9 mouse cellular contexts compared by ENCODE assay signal in the genomic region with DNA sequence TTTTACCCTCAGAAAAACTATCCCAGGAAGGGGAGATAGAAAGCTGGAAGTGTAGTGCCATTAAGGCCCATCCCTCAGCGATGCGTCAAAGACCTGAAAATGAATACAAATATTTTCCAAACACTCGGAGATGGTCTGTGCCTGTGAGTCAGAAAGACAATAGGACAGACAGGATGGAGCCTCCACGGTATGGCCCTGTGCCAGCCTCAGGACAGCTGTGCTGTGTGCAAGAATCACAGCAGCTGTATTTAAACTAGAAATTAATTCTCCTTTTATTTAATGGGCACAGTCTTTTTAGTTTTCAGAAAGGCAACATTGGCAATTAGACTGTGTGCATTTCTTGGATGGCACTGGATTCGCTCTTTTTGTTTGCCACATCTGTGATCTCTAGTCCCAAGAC.
DNase-seq lines count a peak whose midpoint lies in the region; ATAC-seq and TF ChIP-seq lines count a peak whose summit lies in the region.
"Had no signal": no experiment of that assay in that cellular context is flagged by ENCODE, and none has a peak within 500 bp of the region (broad histone marks: within the 10 kb centered on the region; RNA-seq: fewer than 3 reads in every experiment).

No protein-coding gene starts in this region.

- no peak for TF ChIP-seq CTCF in kidney, postnatal 0 days (IDR thresholded peaks at IDR 0.05; ENCODE audit: low read depth)
- no peak for TF ChIP-seq CTCF in midbrain, postnatal 0 days (IDR thresholded peaks at IDR 0.05)

- H3K9me3 ChIP-seq in kidney, postnatal 0 days (replicated peaks; ENCODE audit: low read length) = no peaks in the 10 kb centered on the region
- no peaks in the 10 kb centered on the region for H3K9me3 ChIP-seq in midbrain, embryonic 15.5 days
- H3K9me3 ChIP-seq in midbrain, postnatal 0 days (ENCODE audit: low read length) = no peaks in the 10 kb centered on the region
- H3K9me3 ChIP-seq: liver, embryonic 12.5 days had no signal

- no peak for ATAC-seq in kidney, postnatal 0 days (replicated peaks; ENCODE audit: low FRiP score, low read depth)
- no peak for ATAC-seq in midbrain, embryonic 15.5 days (replicated peaks)
- no peak for ATAC-seq in midbrain, postnatal 0 days (ENCODE audit: low FRiP score)
- no peak for ATAC-seq in inflammation-experienced regulatory T-cells, adult 6 months
- ATAC-seq: liver, embryonic 12.5 days had no signal

- no peaks in the 10 kb centered on the region for H3K36me3 ChIP-seq in kidney, postnatal 0 days (ENCODE audit: insufficient read depth, low read length)
- no peaks in the 10 kb centered on the region for H3K36me3 ChIP-seq in midbrain, embryonic 15.5 days (replicated peaks)
- no peaks in the 10 kb centered on the region for H3K36me3 ChIP-seq in midbrain, postnatal 0 days (ENCODE audit: insufficient read depth, low read length)
- H3K36me3 ChIP-seq: liver, embryonic 12.5 days had no signal

- H3K9ac ChIP-seq in kidney, postnatal 0 days (ENCODE audit: low read depth, low read length) = no peak overlapping the region
- H3K9ac ChIP-seq in midbrain, embryonic 15.5 days = no peak overlapping the region
- H3K9ac ChIP-seq in midbrain, postnatal 0 days (replicated peaks; ENCODE audit: low read length, poor library complexity, severe bottlenecking) = no peak overlapping the region
- H3K9ac ChIP-seq: liver, embryonic 12.5 days had no signal

- no peak overlapping the region for H3K27ac ChIP-seq in kidney, postnatal 0 days
- H3K27ac ChIP-seq in midbrain, embryonic 15.5 days = 0 out of 2 replicates have a peak overlapping the region, but pooled peaks have one; percentile 12
- H3K27ac ChIP-seq in midbrain, postnatal 0 days (ENCODE audit: low read depth, low read length) = no peak overlapping the region
- H3K27ac ChIP-seq: liver, embryonic 12.5 days had no signal

- DNase-seq in kidney, postnatal 0 days (ENCODE audit: low spot score) = peak; percentile 1
- DNase-seq in kidney, adult 11 months = no peak
- no peak for DNase-seq in midbrain, postnatal 0 days (ENCODE audit: low spot score)
- peak; percentile 76 for DNase-seq in adrenal gland, postnatal 14 days
- peak; percentile 46 for DNase-seq in lung, postnatal 10 days
- DNase-seq: cerebellum, adult 8-10 months had no signal

- no peaks in the 10 kb centered on the region for H3K4me1 ChIP-seq in kidney, postnatal 0 days (replicated peaks; ENCODE audit: insufficient read depth, low read length)
- H3K4me1 ChIP-seq in midbrain, embryonic 15.5 days = no peaks in the 10 kb centered on the region
- no peaks in the 10 kb centered on the region for H3K4me1 ChIP-seq in midbrain, postnatal 0 days (ENCODE audit: insufficient read depth, low read length)
- H3K4me1 ChIP-seq: liver, embryonic 12.5 days had no signal

- 70% methylated on average over 5 of the region's 5 CpGs for WGBS in kidney, postnatal 0 days
- 57% methylated on average over 5 of the region's 5 CpGs for WGBS in midbrain, embryonic 15.5 days
- 61% methylated on average over 5 of the region's 5 CpGs for WGBS in midbrain, postnatal 0 days

- H3K27me3 ChIP-seq in kidney, postnatal 0 days (ENCODE audit: insufficient read depth, low read length) = no peaks in the 10 kb centered on the region
- H3K27me3 ChIP-seq in midbrain, embryonic 15.5 days (replicated peaks) = no peaks in the 10 kb centered on the region
- no peaks in the 10 kb centered on the region for H3K27me3 ChIP-seq in midbrain, postnatal 0 days (ENCODE audit: insufficient read depth, low read length)
- H3K27me3 ChIP-seq: liver, embryonic 12.5 days had no signal

- H3K4me2 ChIP-seq in kidney, postnatal 0 days (ENCODE audit: low read length) = no peak overlapping the region
- H3K4me2 ChIP-seq in midbrain, embryonic 15.5 days = no peak overlapping the region
- H3K4me2 ChIP-seq in midbrain, postnatal 0 days (ENCODE audit: low read depth, low read length, poor library complexity, severe bottlenecking) = no peak overlapping the region
- H3K4me2 ChIP-seq: liver, embryonic 12.5 days had no signal

- no peak overlapping the region for H3K4me3 ChIP-seq in kidney, postnatal 0 days (replicated peaks; ENCODE audit: low read depth, low read length)
- H3K4me3 ChIP-seq in midbrain, embryonic 15.5 days = no peak overlapping the region
- no peak overlapping the region for H3K4me3 ChIP-seq in midbrain, postnatal 0 days (ENCODE audit: low read depth, low read length)
- H3K4me3 ChIP-seq: liver, embryonic 12.5 days had no signal

Comparison
In these comparisons a context has a peak if more than half of its experiments do, and no peak if none do; other contexts are left out.
1. DNase-seq: peak in kidney, postnatal 0 days (single experiment), adrenal gland, postnatal 14 days (single experiment) and lung, postnatal 10 days (single experiment); none in kidney, adult 11 months (single experiment) and midbrain, postnatal 0 days (single experiment).